Mouse (Mus musculus): Measurements from ENCODE around the gene Wdr60. TPM values are rescaled to one million over a fixed set of nuclear protein-coding genes. Genes with fewer than 3 reads are reported as not detected.

The Wdr60 gene
- polyA plus RNA-seq, 1 experiment from 2014 or later, result 23.1 TPM

DNA sequence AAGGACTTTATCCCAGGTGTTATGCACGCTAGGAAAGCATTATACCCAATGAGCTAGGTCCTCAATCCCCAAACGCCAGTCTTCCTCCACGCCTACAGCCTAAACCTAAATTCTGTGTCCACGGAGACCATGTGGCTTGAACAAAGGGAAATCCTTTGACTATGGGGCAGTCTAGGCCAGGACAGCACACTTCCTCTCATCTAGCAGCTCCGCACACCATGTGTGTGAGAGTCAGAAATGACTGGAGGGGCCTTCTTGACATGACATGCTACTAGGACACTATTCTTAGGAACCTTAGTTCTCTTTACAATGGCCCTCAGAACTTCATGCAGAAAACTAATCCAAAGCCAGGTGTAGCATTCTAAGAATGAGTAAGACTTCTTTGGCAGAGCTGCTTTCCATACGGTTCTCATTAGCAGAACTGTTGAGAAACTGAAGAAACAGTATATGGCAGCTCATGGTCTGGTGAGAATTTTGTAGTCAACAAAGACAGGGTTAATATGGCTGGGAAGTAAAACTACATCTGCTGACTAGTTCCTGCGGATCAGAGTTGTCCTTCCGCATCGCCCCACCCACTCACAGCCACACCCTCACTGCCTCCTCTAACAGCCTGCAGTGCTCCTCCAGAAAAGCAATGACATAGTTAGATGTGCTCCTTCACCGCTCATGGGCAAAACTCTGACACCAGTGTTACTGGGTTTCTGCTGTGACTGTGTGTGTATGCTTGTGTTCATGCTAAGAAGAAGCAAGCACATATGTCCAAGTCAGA, 36.3 kb downstream of the Wdr60 start:
- H3K9ac ChIP-seq, result no peak overlapping the region
- no peak for ATAC-seq (ENCODE audit: insufficient number of reproducible peaks, low FRiP score, low TSS enrichment, low read depth)
- 81% methylated on average over 10 of the region's 10 CpGs for WGBS

DNA sequence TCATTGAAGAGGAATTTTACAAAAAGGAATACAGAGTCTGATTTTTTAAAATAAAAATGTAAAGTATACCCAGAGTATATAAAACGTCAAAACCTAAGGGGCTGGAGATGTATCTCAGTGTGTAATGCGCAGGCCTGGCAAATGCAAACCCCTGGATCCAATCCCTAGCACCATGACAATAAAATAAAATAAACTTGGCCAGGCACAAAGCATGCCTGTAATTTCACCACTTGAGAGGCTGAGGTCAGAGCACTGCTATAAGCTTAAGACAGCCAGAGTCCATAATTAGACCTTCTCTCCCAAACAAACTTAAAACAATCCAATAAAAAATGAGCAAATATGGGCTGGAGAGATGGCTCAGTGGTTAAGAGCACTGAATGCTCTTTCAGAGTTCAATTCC, 39.7 kb downstream of the Wdr60 start:
- H3K9me3 ChIP-seq, result no peaks in the 10 kb centered on the region
- WGBS, result 80% methylated on average over 2 of the region's 2 CpGs
- H3K4me2 ChIP-seq, result no peak overlapping the region
- no peak overlapping the region for H3K4me3 ChIP-seq
- peaks cover 41% of the 10 kb centered on the region for H3K36me3 ChIP-seq
- no peak overlapping the region for H3K9ac ChIP-seq
- no peaks in the 10 kb centered on the region for H3K27me3 ChIP-seq
- H3K27ac ChIP-seq, result no peak overlapping the region
- ATAC-seq (ENCODE audit: insufficient number of reproducible peaks, low FRiP score, low TSS enrichment, low read depth), result no peak
- H3K4me1 ChIP-seq, result no peaks in the 10 kb centered on the region

More for the DNA sequence above, 36.3 kb downstream of the Wdr60 start:
- Histone ChIP-seq H3K9me3 (no peaks in the 10 kb centered on the region), H3K36me3 (peaks cover 43% of the 10 kb centered on the region), H3K4me2 (no peak overlapping the region), H3K4me3 (no peak overlapping the region), H3K4me1 (no peaks in the 10 kb centered on the region), H3K27ac (no peak overlapping the region), H3K27me3 (no peaks in the 10 kb centered on the region)

DNA sequence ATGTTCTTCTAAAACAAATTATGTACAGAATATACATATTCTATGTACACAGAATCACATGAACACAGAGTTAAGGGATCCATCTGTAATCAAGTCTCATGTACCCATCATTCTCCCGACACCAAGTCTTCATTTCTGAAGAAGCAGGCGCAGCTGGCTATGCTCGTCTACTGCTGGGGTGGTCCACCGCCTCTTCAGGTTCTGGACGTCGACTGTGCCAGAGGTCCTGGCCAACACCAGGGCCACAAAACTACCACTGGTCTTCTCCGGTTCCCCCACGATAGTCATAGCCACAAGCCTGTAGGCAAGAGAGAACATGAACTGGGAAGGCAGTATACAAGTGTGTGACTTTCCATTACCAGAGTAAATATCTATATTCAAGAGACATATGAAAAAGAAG, 55.3 kb downstream of the Wdr60 start:
- Histone ChIP-seq H3K4me3 (no peak overlapping the region), H3K9me3 (no peaks in the 10 kb centered on the region), H3K4me1 (no peaks in the 10 kb centered on the region), H3K27me3 (no peaks in the 10 kb centered on the region), H3K27ac (no peak overlapping the region), H3K9ac (no peak overlapping the region), H3K36me3 (peaks cover 39% of the 10 kb centered on the region), H3K4me2 (no peak overlapping the region)
- ATAC-seq (ENCODE audit: insufficient number of reproducible peaks, low FRiP score, low TSS enrichment, low read depth), result no peak
- 89% methylated on average over 8 of the region's 8 CpGs for WGBS

DNA sequence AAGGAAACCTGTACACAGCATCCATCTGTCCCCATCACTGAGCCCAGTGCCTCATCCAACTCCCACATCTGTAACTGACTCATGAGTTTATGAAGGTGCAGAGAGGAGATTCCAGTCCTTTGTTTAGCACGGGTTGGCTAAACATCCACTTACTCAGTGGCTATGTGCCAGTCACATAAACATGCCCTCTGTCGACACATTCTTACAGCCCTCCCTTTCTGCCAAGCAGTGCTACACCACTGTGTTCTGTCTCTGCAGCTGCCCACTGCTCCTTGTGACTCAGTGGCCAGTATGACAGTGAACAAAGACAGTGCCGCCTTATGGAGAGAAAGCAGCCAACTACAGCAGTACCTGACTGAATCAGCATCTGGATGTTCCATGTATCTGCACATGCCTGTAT, 57.1 kb downstream of the Wdr60 start:
- Histone ChIP-seq H3K27me3 (no peaks in the 10 kb centered on the region), H3K4me2 (no peak overlapping the region), H3K27ac (no peak overlapping the region), H3K4me3 (no peak overlapping the region), H3K9ac (no peak overlapping the region), H3K9me3 (no peaks in the 10 kb centered on the region), H3K36me3 (peaks cover 26% of the 10 kb centered on the region), H3K4me1 (no peaks in the 10 kb centered on the region)
- no peak for ATAC-seq (ENCODE audit: insufficient number of reproducible peaks, low FRiP score, low TSS enrichment, low read depth)
- WGBS, result 78% methylated on average over 3 of the region's 3 CpGs

- H3K9me3 ChIP-seq, result no peaks in the 10 kb centered on the region
- H3K4me1 ChIP-seq, result no peaks in the 10 kb centered on the region; the same call in 1 of the 2 replicates
- no peak overlapping the region for H3K27ac ChIP-seq
- H3K4me3 ChIP-seq, result no peak overlapping the region
- H3K9ac ChIP-seq, result no peak overlapping the region
- no peak for ATAC-seq (ENCODE audit: insufficient number of reproducible peaks, low FRiP score, low TSS enrichment, low read depth)
- H3K27me3 ChIP-seq, result no peaks in the 10 kb centered on the region
- 43% methylated on average over 9 of the region's 9 CpGs for WGBS
- H3K4me2 ChIP-seq, result no peak overlapping the region
- H3K36me3 ChIP-seq, result peaks cover 10% of the 10 kb centered on the region
Observed at GRCm38 (mm10) chr12:116202176-116202981, 60.4 kb downstream of the Wdr60 start.

DNA sequence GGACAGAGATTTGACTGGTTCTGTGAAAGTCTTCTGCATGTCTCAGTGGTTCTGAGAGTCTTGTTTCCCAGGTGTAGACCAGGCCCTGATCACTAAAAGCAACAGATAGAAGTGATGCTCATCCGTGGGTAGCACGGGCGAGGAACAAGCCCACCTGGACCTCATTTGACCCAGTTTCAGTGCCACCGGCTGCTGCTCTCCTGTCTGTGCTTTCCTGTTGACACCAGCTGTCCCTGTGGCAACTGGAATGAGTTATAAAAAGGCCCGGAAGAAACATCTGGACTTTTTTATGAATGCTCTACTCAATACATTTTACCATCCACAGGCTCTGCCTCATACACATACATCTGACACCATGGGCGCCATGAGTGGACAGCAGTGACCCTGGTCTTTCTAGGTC, 64.0 kb downstream of the Wdr60 start:
- WGBS, result 47% methylated on average over 6 of the region's 6 CpGs
- Histone ChIP-seq H3K9me3 (no peaks in the 10 kb centered on the region), H3K4me1 (no peaks in the 10 kb centered on the region; the same call in 1 of the 2 replicates), H3K9ac (no peak overlapping the region), H3K4me2 (no peak overlapping the region), H3K27me3 (no peaks in the 10 kb centered on the region), H3K36me3 (no peaks in the 10 kb centered on the region), H3K27ac (no peak overlapping the region), H3K4me3 (no peak overlapping the region)
- ATAC-seq (ENCODE audit: insufficient number of reproducible peaks, low FRiP score, low TSS enrichment, low read depth), result no peak

- no peak for ATAC-seq (ENCODE audit: insufficient number of reproducible peaks, low FRiP score, low TSS enrichment, low read depth)
- Histone ChIP-seq H3K4me1 (no peaks in the 10 kb centered on the region; the same call in 1 of the 2 replicates), H3K27ac (no peak overlapping the region), H3K9me3 (no peaks in the 10 kb centered on the region), H3K27me3 (no peaks in the 10 kb centered on the region), H3K4me3 (no peak overlapping the region), H3K36me3 (no peaks in the 10 kb centered on the region), H3K4me2 (no peak overlapping the region), H3K9ac (no peak overlapping the region)
- 73% methylated on average over 8 of the region's 8 CpGs for WGBS
Observed at GRCm38 (mm10) chr12:116196221-116196620, 66.6 kb downstream of the Wdr60 start.

DNA sequence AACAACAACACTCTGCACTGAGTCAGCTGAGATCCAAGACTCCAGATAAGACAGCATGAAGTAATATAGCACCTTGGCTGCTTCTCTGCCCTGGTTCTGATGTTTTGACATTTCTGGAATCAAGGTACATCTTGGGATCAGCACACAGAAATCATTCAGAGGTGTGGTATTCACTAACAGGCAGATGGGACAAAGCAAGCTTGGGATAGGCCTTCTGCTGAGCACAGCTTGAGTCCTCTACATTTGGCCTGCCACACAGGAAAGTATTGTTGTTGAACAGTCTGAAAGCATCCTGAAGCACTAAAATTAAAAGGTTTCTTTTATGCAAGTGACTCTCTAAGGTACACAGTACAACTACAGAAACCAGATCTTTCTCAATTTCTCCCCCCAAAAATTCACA, 68.2 kb downstream of the Wdr60 start:
- H3K9ac ChIP-seq, result no peak overlapping the region
- no peak overlapping the region for H3K27ac ChIP-seq
- no peaks in the 10 kb centered on the region for H3K27me3 ChIP-seq
- ATAC-seq (ENCODE audit: insufficient number of reproducible peaks, low FRiP score, low TSS enrichment, low read depth), result no peak
- no peak overlapping the region for H3K4me2 ChIP-seq
- no peaks in the 10 kb centered on the region for H3K36me3 ChIP-seq
- no peaks in the 10 kb centered on the region; the same call in 1 of the 2 replicates for H3K4me1 ChIP-seq
- no peak overlapping the region for H3K4me3 ChIP-seq
- H3K9me3 ChIP-seq, result no peaks in the 10 kb centered on the region

- ATAC-seq (ENCODE audit: insufficient number of reproducible peaks, low FRiP score, low TSS enrichment, low read depth), result no peak
- H3K4me3 ChIP-seq, result no peak overlapping the region
- H3K27me3 ChIP-seq, result no peaks in the 10 kb centered on the region
- WGBS, result 65% methylated on average over 6 of the region's 6 CpGs
- no peak overlapping the region for H3K4me2 ChIP-seq
- H3K27ac ChIP-seq, result no peak overlapping the region
- H3K36me3 ChIP-seq, result no peaks in the 10 kb centered on the region
- H3K9ac ChIP-seq, result no peak overlapping the region
- no peaks in the 10 kb centered on the region; the same call in 1 of the 2 replicates for H3K4me1 ChIP-seq
- H3K9me3 ChIP-seq, result no peaks in the 10 kb centered on the region
Observed at GRCm38 (mm10) chr12:116193952-116194351, 68.9 kb downstream of the Wdr60 start.

GRCm38 (mm10) chr12:116183212-116183935, 79.4 kb downstream of the Wdr60 start:
- WGBS, result 79% methylated on average over 6 of the region's 6 CpGs
- Histone ChIP-seq H3K4me2 (no peak overlapping the region), H3K9ac (no peak overlapping the region), H3K27me3 (no peaks in the 10 kb centered on the region), H3K4me3 (no peak overlapping the region), H3K4me1 (no peaks in the 10 kb centered on the region), H3K36me3 (no peaks in the 10 kb centered on the region), H3K27ac (no peak overlapping the region), H3K9me3 (no peaks in the 10 kb centered on the region)
- no peak for ATAC-seq (ENCODE audit: insufficient number of reproducible peaks, low FRiP score, low TSS enrichment, low read depth)

DNA sequence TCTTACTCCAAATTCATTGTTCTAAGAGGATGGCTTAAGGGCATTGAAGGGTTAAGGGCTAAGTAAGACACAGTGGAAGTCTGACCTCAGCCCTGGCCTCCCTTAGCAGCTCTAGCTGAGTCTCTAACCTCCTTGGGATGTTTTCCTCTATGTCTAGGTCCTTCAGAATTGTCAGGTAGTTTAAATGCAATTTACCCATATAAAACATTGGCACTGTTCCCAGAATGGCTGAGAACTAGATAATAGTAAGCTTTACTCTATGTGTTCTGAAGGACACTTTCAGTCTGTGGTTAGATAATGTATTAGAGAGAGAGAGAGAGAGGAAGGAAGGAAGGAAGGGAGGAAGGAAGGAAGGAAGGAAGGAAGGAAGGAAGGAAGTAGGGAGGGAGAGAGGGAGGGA, 80.4 kb downstream of the Wdr60 start:
- no peak overlapping the region for H3K4me3 ChIP-seq
- H3K27me3 ChIP-seq, result no peaks in the 10 kb centered on the region
- H3K4me1 ChIP-seq, result no peaks in the 10 kb centered on the region
- H3K36me3 ChIP-seq, result no peaks in the 10 kb centered on the region
- H3K27ac ChIP-seq, result no peak overlapping the region
- no peaks in the 10 kb centered on the region for H3K9me3 ChIP-seq
- no peak for ATAC-seq (ENCODE audit: insufficient number of reproducible peaks, low FRiP score, low TSS enrichment, low read depth)
- H3K4me2 ChIP-seq, result no peak overlapping the region
- H3K9ac ChIP-seq, result no peak overlapping the region
